Mouse (Mus musculus): Measurements from ENCODE around the gene Atp5h. TPM values are rescaled to one million over a fixed set of nuclear protein-coding genes. Genes with fewer than 3 reads are reported as not detected.
"Not testable (repeated sequence)": the region's sequence is repeated elsewhere in the genome, so short reads cannot be mapped to it uniquely, and the experiment has no call there.

Atp5h gene
- total RNA-seq (2021), result 1,000 to 10,000 TPM; 2,312 to 2,343 TPM

GRCm38 (mm10) chr11:115419531-115420237, at the start of gene Atp5h, which contains the start of gene Kctd2:
Gene Atp5h, minus strand, starts transcription at chr11:115419962.
Gene Kctd2, plus strand, starts transcription at chr11:115420128.
- intact Hi-C loops (cut with DNase I), result loop anchor here (2.0 kb wide), 1 partner anchor 55 kb away; the partner anchor contains the start of gene Armc7

GRCm38 (mm10) chr11:115467217-115467618, 47.5 kb upstream of the Atp5h start:
- no peak for DNase-seq (ENCODE audit: low spot score)
- intact Hi-C loops (cut with DNase I), result no loop called here

More at GRCm38 (mm10) chr11:115419531-115420237, at the start of gene Atp5h, which contains the start of gene Kctd2:
- DNase-seq (ENCODE audit: low spot score), result peak; percentile 95

GRCm38 (mm10) chr11:115464851-115465250, 45.1 kb upstream of the Atp5h start:
- no peak for DNase-seq (ENCODE audit: low spot score)
- intact Hi-C loops (cut with DNase I), result no loop called here

GRCm38 (mm10) chr11:115463397-115463796, 43.6 kb upstream of the Atp5h start:
- intact Hi-C loops (cut with DNase I), result no loop called here

GRCm38 (mm10) chr11:115462243-115462891, 42.6 kb upstream of the Atp5h start, which contains the start of gene Slc16a5:
Gene Slc16a5, plus strand, starts transcription at chr11:115462474.
- no peak for DNase-seq (ENCODE audit: low spot score)
- intact Hi-C loops (cut with DNase I), result no loop called here

More at GRCm38 (mm10) chr11:115463397-115463796, 43.6 kb upstream of the Atp5h start:
- DNase-seq (ENCODE audit: low spot score), result no peak

GRCm38 (mm10) chr11:115461846-115462242, 42.1 kb upstream of the Atp5h start:
- intact Hi-C loops (cut with DNase I), result no loop called here
- no peak for DNase-seq (ENCODE audit: low spot score)

- intact Hi-C loops (cut with DNase I), result no loop called here
- no peak for DNase-seq (ENCODE audit: low spot score)
Measured at GRCm38 (mm10) chr11:115460976-115461375, 41.2 kb upstream of the Atp5h start.

GRCm38 (mm10) chr11:115457405-115457804, 37.6 kb upstream of the Atp5h start:
- intact Hi-C loops (cut with DNase I), result no loop called here
- DNase-seq (ENCODE audit: low spot score), result no peak

GRCm38 (mm10) chr11:115456182-115456581, 36.4 kb upstream of the Atp5h start:
- no peak for DNase-seq (ENCODE audit: low spot score)
- intact Hi-C loops (cut with DNase I), result no loop called here

GRCm38 (mm10) chr11:115455619-115456018, 35.9 kb upstream of the Atp5h start:
- no peak for DNase-seq (ENCODE audit: low spot score)
- intact Hi-C loops (cut with DNase I), result no loop called here

GRCm38 (mm10) chr11:115454822-115455221, 35.1 kb upstream of the Atp5h start:
- intact Hi-C loops (cut with DNase I); DNase-seq (ENCODE audit: low spot score): not testable (repeated sequence)

- intact Hi-C loops (cut with DNase I), result no loop called here
- DNase-seq (ENCODE audit: low spot score), result no peak
Measured at GRCm38 (mm10) chr11:115453306-115453705, 33.5 kb upstream of the Atp5h start.

GRCm38 (mm10) chr11:115452281-115452860, 32.6 kb upstream of the Atp5h start:
- DNase-seq (ENCODE audit: low spot score), result no peak

GRCm38 (mm10) chr11:115451781-115452241, 32.0 kb upstream of the Atp5h start:
- DNase-seq (ENCODE audit: low spot score), result no peak
- intact Hi-C loops (cut with DNase I), result no loop called here

More at GRCm38 (mm10) chr11:115452281-115452860, 32.6 kb upstream of the Atp5h start:
- intact Hi-C loops (cut with DNase I), result no loop called here

GRCm38 (mm10) chr11:115450176-115450575, 30.4 kb upstream of the Atp5h start:
- intact Hi-C loops (cut with DNase I), result no loop called here
- DNase-seq (ENCODE audit: low spot score), result no peak

- no peak for DNase-seq (ENCODE audit: low spot score)
- intact Hi-C loops (cut with DNase I), result no loop called here
Measured at GRCm38 (mm10) chr11:115448998-115449397, 29.2 kb upstream of the Atp5h start.

GRCm38 (mm10) chr11:115448075-115448474, 28.3 kb upstream of the Atp5h start:
- intact Hi-C loops (cut with DNase I), result no loop called here
- no peak for DNase-seq (ENCODE audit: low spot score)

GRCm38 (mm10) chr11:115447321-115447885, 27.6 kb upstream of the Atp5h start:
- intact Hi-C loops (cut with DNase I), result no loop called here
- DNase-seq (ENCODE audit: low spot score), result no peak

- intact Hi-C loops (cut with DNase I), result no loop called here
- DNase-seq (ENCODE audit: low spot score), result no peak
Measured at GRCm38 (mm10) chr11:115446906-115447305, 27.1 kb upstream of the Atp5h start.

- intact Hi-C loops (cut with DNase I), result no loop called here
Measured at GRCm38 (mm10) chr11:115441417-115441816, 21.7 kb upstream of the Atp5h start.

More at GRCm38 (mm10) chr11:115441417-115441816, 21.7 kb upstream of the Atp5h start:
- no peak for DNase-seq (ENCODE audit: low spot score)

Measured in heart, postnatal 25 days (tissue).